Mouse (Mus musculus): Measurements from ENCODE around the gene Sgk1.

GRCm38 (mm10) chr10:21853566-21854328, 28.2 kb upstream of the Sgk1 start:
- TF ChIP-seq ZKSCAN1 (IDR thresholded peaks at IDR 0.05; ENCODE audit: borderline replicate concordance, low read depth, low read length) (no peak), TCF12 (IDR thresholded peaks at IDR 0.05; ENCODE audit: low read depth, low read length) (no peak), POLR2A (IDR thresholded peaks at IDR 0.05; ENCODE audit: low read depth, low read length) (no peak), KAT2A (IDR thresholded peaks at IDR 0.05; ENCODE audit: insufficient replicate concordance, low read length) (no peak), CTCF (conservative IDR thresholded peaks at IDR 0.05 in 1 of 2, IDR thresholded peaks at IDR 0.05 in 1 of 2; ENCODE audit: low read depth in 2 of 2, low read length in 2 of 2) (no peak), SMC3 (IDR thresholded peaks at IDR 0.05; ENCODE audit: low read depth, low read length) (no peak), NELFE (IDR thresholded peaks at IDR 0.05; ENCODE audit: low read depth, low read length) (no peak), E2F4 (IDR thresholded peaks at IDR 0.05; ENCODE audit: insufficient replicate concordance, low read depth, low read length) (no peak), MAX (IDR thresholded peaks at IDR 0.05; ENCODE audit: low read length) (no peak), USF1 (IDR thresholded peaks at IDR 0.05; ENCODE audit: low read depth, low read length) (no peak)

All from CH12.LX (cell line).